Mouse (Mus musculus) ES-Bruce4 (cell line): ENCODE results near the gene Gse1. TPM values are rescaled to one million over a fixed set of nuclear protein-coding genes. Genes with fewer than 3 reads are reported as not detected.

Source experiments
- H3K27ac ChIP-seq: 2 replicates; pipeline ENCODE4 v1.5.1; 2012; ENCODE audit warnings: low read length, inconsistent platforms; ENCODE audit not compliant: insufficient read depth
- H3K27me3 ChIP-seq: 2 replicates; pipeline ENCODE4 v1.6.1; 2012; ENCODE audit warnings: mild to moderate bottlenecking, low read length, inconsistent platforms; ENCODE audit not compliant: control insufficient read depth, poor library complexity, insufficient read depth, severe bottlenecking
- H3K36me3 ChIP-seq: 2 replicates; pipeline ENCODE4 v1.6.1; 2012; ENCODE audit warnings: inconsistent platforms, mild to moderate bottlenecking, low read length, moderate library complexity; ENCODE audit not compliant: control insufficient read depth, poor library complexity, insufficient read depth, severe bottlenecking
- H3K4me1 ChIP-seq: one replicate; pipeline ENCODE4 v1.8.1; 2011; ENCODE audit warnings: low read length; ENCODE audit not compliant: control insufficient read depth, insufficient read depth
- H3K4me3 ChIP-seq: 2 replicates; pipeline ENCODE4 v1.5.1; 2011; ENCODE audit warnings: low read depth, mild to moderate bottlenecking, low read length
- H3K9ac ChIP-seq: 2 replicates; pipeline ENCODE4 v1.6.1; 2012; ENCODE audit warnings: low read depth, mild to moderate bottlenecking, inconsistent platforms; ENCODE audit not compliant: poor library complexity, severe bottlenecking
- H3K9me3 ChIP-seq: replicated peaks from 2 replicates; pipeline ENCODE4 v1.6.1; 2012; ENCODE audit warnings: mild to moderate bottlenecking, low read length, inconsistent platforms; ENCODE audit not compliant: control insufficient read depth, poor library complexity, insufficient read depth, severe bottlenecking
- CTCF ChIP-seq: IDR thresholded peaks from one replicate; pipeline ENCODE4 v1.8.1; 2011; ENCODE audit warnings: low read depth, low read length
- EP300 ChIP-seq: IDR thresholded peaks from 2 replicates; pipeline ENCODE4 v1.6.1; 2011; ENCODE audit warnings: low read depth, low read length; ENCODE audit not compliant: insufficient read depth
- POLR2A ChIP-seq: IDR thresholded peaks from one replicate; pipeline ENCODE4 v1.8.1; 2011; ENCODE audit warnings: low read length; ENCODE audit not compliant: insufficient read depth
- polyA plus RNA-seq: library from polyadenylated mRNA; stranded (reverse); fragments of >200 nt; gene quantifications from 2 replicates; pipeline ENCODE4 v1.2.4, GENCODE M21; 2011; ENCODE audit warnings: low read depth; ENCODE audit not compliant: missing spikeins, insufficient read depth, insufficient read length

The Gse1 gene
- polyA plus RNA-seq, 1 experiment: 31.8 TPM

GRCm38 (mm10) chr8:120473729-120474364 lies 245.6 kb downstream of the Gse1 start:
- no peaks in the 10 kb centered on the region for H3K27me3 ChIP-seq
- TF ChIP-seq CTCF (no peak), POLR2A (no peak), EP300 (no peak)
- H3K27ac ChIP-seq: no peak overlapping the region
- no peak overlapping the region for H3K4me3 ChIP-seq
- H3K9ac ChIP-seq: no peak overlapping the region
- H3K4me1 ChIP-seq: peaks cover 11% of the 10 kb centered on the region
- H3K36me3 ChIP-seq: no peaks in the 10 kb centered on the region
- no peaks in the 10 kb centered on the region for H3K9me3 ChIP-seq

- H3K9ac ChIP-seq: no peak overlapping the region
- TF ChIP-seq EP300 (no peak), CTCF (no peak), POLR2A (no peak)
- H3K36me3 ChIP-seq: no peaks in the 10 kb centered on the region
- H3K4me3 ChIP-seq: no peak overlapping the region
- H3K9me3 ChIP-seq: no peaks in the 10 kb centered on the region
- H3K27ac ChIP-seq: no peak overlapping the region
- H3K4me1 ChIP-seq: peaks cover 11% of the 10 kb centered on the region
- no peaks in the 10 kb centered on the region for H3K27me3 ChIP-seq
These were observed 246.4 kb downstream of the Gse1 start for GRCm38 (mm10) chr8:120474496-120475235.

GRCm38 (mm10) chr8:120475462-120476201 lies 247.4 kb downstream of the Gse1 start:
- H3K9ac ChIP-seq: no peak overlapping the region
- no peak overlapping the region for H3K4me3 ChIP-seq
- no peaks in the 10 kb centered on the region for H3K9me3 ChIP-seq
- H3K27me3 ChIP-seq: no peaks in the 10 kb centered on the region
- no peak overlapping the region for H3K27ac ChIP-seq
- no peak for TF ChIP-seq EP300
- H3K4me1 ChIP-seq: peaks cover 11% of the 10 kb centered on the region
- no peaks in the 10 kb centered on the region for H3K36me3 ChIP-seq

- peaks cover 7% of the 10 kb centered on the region for H3K4me1 ChIP-seq
- no peak for TF ChIP-seq POLR2A
- TF ChIP-seq EP300: no peak
- no peak for TF ChIP-seq CTCF
- no peaks in the 10 kb centered on the region for H3K36me3 ChIP-seq
- H3K27ac ChIP-seq: no peak overlapping the region
- no peak overlapping the region for H3K4me3 ChIP-seq
- no peaks in the 10 kb centered on the region for H3K9me3 ChIP-seq
- no peak overlapping the region for H3K9ac ChIP-seq
- no peaks in the 10 kb centered on the region for H3K27me3 ChIP-seq
These were observed 248.7 kb downstream of the Gse1 start for GRCm38 (mm10) chr8:120476711-120477575.

- no peak overlapping the region for H3K27ac ChIP-seq
- H3K9ac ChIP-seq: no peak overlapping the region
- H3K4me1 ChIP-seq: peaks cover 3% of the 10 kb centered on the region
- no peaks in the 10 kb centered on the region for H3K9me3 ChIP-seq
- no peaks in the 10 kb centered on the region for H3K27me3 ChIP-seq
- H3K4me3 ChIP-seq: no peak overlapping the region
- TF ChIP-seq CTCF: no peak
- H3K36me3 ChIP-seq: no peaks in the 10 kb centered on the region
These were observed 250.5 kb downstream of the Gse1 start for GRCm38 (mm10) chr8:120478754-120479153.
